Mouse (Mus musculus): ENCODE data around the gene B4galnt4.

- TF ChIP-seq ZC3H11A (IDR thresholded peaks at IDR 0.05; ENCODE audit: borderline replicate concordance, low read depth, low read length) (no peak), HCFC1 (IDR thresholded peaks at IDR 0.05; ENCODE audit: borderline replicate concordance, insufficient read depth, low read length) (no peak), ZNF384 (IDR thresholded peaks at IDR 0.05; ENCODE audit: low read depth, low read length) (no peak)
Observed at GRCm38 (mm10) chr7:141042539-141042938, 18.4 kb upstream of the B4galnt4 start.

Data from ES-E14 (cell line).